Mouse (Mus musculus): ENCODE results near the gene Matk.

The Matk gene

GRCm38 (mm10) chr10:81244146-81244545 is 8.6 kb upstream of the Matk start:
- no peak for DNase-seq

- DNase-seq = peak; percentile 78 to 89
Observed at GRCm38 (mm10) chr10:81244595-81244994, 8.1 kb upstream of the Matk start.

- DNase-seq = peak in 1 of 2 experiments; percentile 18
Observed at GRCm38 (mm10) chr10:81245166-81245565, 7.6 kb upstream of the Matk start.

- peak in 1 of 2 experiments; percentile 14 for DNase-seq
Observed at GRCm38 (mm10) chr10:81247804-81248203, 4.9 kb upstream of the Matk start.

GRCm38 (mm10) chr10:81249442-81249841 is 3.3 kb upstream of the Matk start:
- DNase-seq = no peak

- no peak for DNase-seq
Observed at GRCm38 (mm10) chr10:81254886-81255285, 2.2 kb downstream of the Matk start.

- no peak for DNase-seq
Observed at GRCm38 (mm10) chr10:81257158-81258039, 4.7 kb downstream of the Matk start.

GRCm38 (mm10) chr10:81259225-81259884 is 6.6 kb downstream of the Matk start:
- DNase-seq = no peak

GRCm38 (mm10) chr10:81261025-81261424 is 8.3 kb downstream of the Matk start:
- no peak for DNase-seq

- DNase-seq = no peak
Observed at GRCm38 (mm10) chr10:81265540-81265939, 12.8 kb downstream of the Matk start.

GRCm38 (mm10) chr10:81266211-81267105 is 13.7 kb downstream of the Matk start, which contains the start of the genes Mrpl54 and Apba3:
Gene Mrpl54, minus strand, starts transcription at chr10:81266934.
Gene Apba3, plus strand, starts transcription at chr10:81266960.
- peak; percentile 97 for DNase-seq

- DNase-seq = peak; percentile 85 to 86
Observed at GRCm38 (mm10) chr10:81268056-81268455, 15.3 kb downstream of the Matk start.

GRCm38 (mm10) chr10:81268643-81269412 is 16.1 kb downstream of the Matk start:
- no peak for DNase-seq

- DNase-seq = no peak
Observed at GRCm38 (mm10) chr10:81272356-81272755, 19.6 kb downstream of the Matk start.

GRCm38 (mm10) chr10:81273842-81274241 is 21.1 kb downstream of the Matk start:
- no peak for DNase-seq

GRCm38 (mm10) chr10:81277676-81278075 is 24.9 kb downstream of the Matk start:
- DNase-seq = no peak

- peak in 1 of 2 experiments; percentile 54 for DNase-seq
Observed at GRCm38 (mm10) chr10:81279496-81279895, 26.8 kb downstream of the Matk start.

GRCm38 (mm10) chr10:81284189-81284588 is 31.5 kb downstream of the Matk start:
- peak in 1 of 2 experiments; percentile 22 for DNase-seq

GRCm38 (mm10) chr10:81284719-81285118 is 32.0 kb downstream of the Matk start:
- DNase-seq = peak; percentile 68 to 83

GRCm38 (mm10) chr10:81285694-81286450 is 33.1 kb downstream of the Matk start:
- peak; percentile 94 to 95 for DNase-seq

- peak in 1 of 2 experiments; percentile 45 for DNase-seq
Observed at GRCm38 (mm10) chr10:81286586-81286985, 33.9 kb downstream of the Matk start.
